Mouse (Mus musculus) bone marrow, adult 2 months (tissue): Measurements from ENCODE around the gene Gtf3c4.

Experiments
- CTCF ChIP-seq: fragments of 200-500 bp; IDR thresholded peaks from 2 replicates; pipeline ENCODE4 v1.5.1; 2011; ENCODE audit warnings: low read length, control low read depth; ENCODE audit not compliant: control insufficient read depth, insufficient read depth
- POLR2A ChIP-seq: fragments of 200-500 bp; IDR thresholded peaks from 2 replicates; pipeline ENCODE4 v1.6.1; 2011; ENCODE audit warnings: low read depth, mild to moderate bottlenecking, control low read depth, low read length, borderline replicate concordance; ENCODE audit not compliant: control insufficient read depth

GRCm38 (mm10) chr2:28786355-28787066, 53.6 kb downstream of the Gtf3c4 start:
- no peak for TF ChIP-seq CTCF
- no peak for TF ChIP-seq POLR2A
